Mouse (Mus musculus): Measurements from ENCODE around the gene Mb21d2. TPM values are rescaled to one million over a fixed set of nuclear protein-coding genes. Genes with fewer than 3 reads are reported as not detected.
A peak's percentile ranks its signal among the peaks of the same experiment; 100 is the strongest.

The Mb21d2 gene
- polyA plus RNA-seq (2012; rRNA removed) (11.8 and 15.0 TPM in 2 replicates), polyA plus RNA-seq (2014; fragmentation: Nextera tagmentation; extraction: Ambion mirVana) (9.9 and 11.4 TPM in 2 replicates)

DNA sequence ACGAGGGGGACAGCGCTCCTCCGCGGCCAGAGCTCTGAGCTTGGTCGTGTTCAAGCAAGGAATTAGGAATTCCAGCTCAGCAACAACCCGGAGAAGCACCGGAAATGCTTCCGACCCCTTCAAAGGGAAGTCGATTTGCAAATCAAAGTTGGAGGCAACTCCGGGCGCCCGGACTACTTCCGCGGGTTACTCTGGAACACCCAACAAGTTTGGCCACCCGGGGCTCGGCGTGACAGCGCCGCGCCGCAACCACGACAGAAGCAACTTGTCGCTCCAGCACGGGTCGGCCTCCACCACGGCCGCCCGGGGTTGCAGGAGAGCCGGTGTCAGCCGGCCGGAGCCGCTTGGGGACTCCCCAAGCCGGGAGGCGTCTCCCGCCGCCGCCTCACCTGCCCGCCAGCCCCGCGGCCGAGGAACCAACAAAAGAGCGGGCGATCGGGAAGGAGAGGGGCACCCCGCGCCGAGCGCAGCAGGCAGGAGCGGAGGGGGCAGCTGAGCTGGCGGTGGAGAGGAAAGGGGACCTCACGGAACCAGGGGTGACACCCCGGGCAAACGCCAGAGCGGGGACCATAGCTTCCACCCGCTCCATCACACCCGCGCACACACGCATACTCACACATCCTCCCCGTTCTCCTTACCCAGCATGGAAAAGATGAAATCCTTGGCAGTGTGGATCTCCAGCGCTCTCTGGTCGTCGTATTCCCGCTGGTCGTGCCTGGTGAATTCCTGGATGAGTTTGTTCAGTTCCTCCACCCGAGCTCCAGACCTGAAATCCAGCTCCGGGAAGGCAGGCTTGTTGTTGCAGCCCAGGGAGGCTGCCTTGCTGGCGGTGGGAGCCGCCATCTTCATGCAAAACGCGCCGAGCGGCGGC is at the start of gene Mb21d2:
Gene Mb21d2 (minus strand): TSS at position 859 of the 871 bp plus-strand sequence.
- WGBS: 2% methylated on average over 62 of the region's 73 CpGs
- peak; percentile 60 for ATAC-seq (ENCODE audit: low FRiP score, low read depth)
- H3K9ac ChIP-seq (ENCODE audit: low read depth, low read length, severe bottlenecking): peak within 1 kb of the TSS; percentile 87

DNA sequence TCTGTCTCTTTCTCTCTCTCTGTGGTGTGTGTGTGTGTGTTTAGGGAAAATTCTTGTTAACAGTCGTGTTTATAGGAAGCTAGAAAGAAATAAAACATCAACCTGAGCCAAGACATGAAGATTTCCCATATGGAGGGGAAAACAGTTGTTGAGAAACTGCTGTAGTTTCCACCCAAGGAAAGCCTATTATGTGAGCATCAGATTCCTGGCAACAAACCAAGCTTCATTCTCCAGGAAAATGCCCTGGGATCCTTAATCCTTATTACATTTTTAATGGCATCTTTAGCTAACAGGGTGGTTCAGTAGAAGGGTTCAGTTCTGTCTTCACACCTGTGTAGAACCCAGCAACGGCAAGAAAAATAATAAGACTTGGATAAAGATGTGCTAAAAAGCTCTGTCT is 36.8 kb upstream of the Mb21d2 start:
- DNase-seq (ENCODE audit: low spot score) (peak; percentile 29), ATAC-seq (ENCODE audit: low FRiP score, low read depth) (no peak)
- no peak overlapping the region for H3K4me3 ChIP-seq (replicated peaks; ENCODE audit: low read length)
- H3K36me3 ChIP-seq (ENCODE audit: control insufficient read depth, insufficient read depth, low read length): no peaks in the 10 kb centered on the region
- 47% methylated on average over 2 of the region's 2 CpGs for WGBS
- H3K4me2 ChIP-seq (replicated peaks; ENCODE audit: low read depth, low read length, severe bottlenecking): no peak overlapping the region
- H3K27ac ChIP-seq (replicated peaks; ENCODE audit: low read depth, low read length): no peak overlapping the region
- TF ChIP-seq POLR2A (IDR thresholded peaks at IDR 0.05; ENCODE audit: borderline replicate concordance, extremely low read depth, insufficient read depth, insufficient read length): no peak
- no peaks in the 10 kb centered on the region for H3K4me1 ChIP-seq (ENCODE audit: control insufficient read depth, insufficient read depth, low read length)
- no peak overlapping the region for H3K9ac ChIP-seq (ENCODE audit: low read depth, low read length, severe bottlenecking)
- no peaks in the 10 kb centered on the region for H3K9me3 ChIP-seq (ENCODE audit: control insufficient read depth, low read length)
- H3K27me3 ChIP-seq (ENCODE audit: control insufficient read depth, insufficient read depth, low read length): no peaks in the 10 kb centered on the region

More for the DNA sequence above, at the start of gene Mb21d2:
- peak within 1 kb of the TSS; percentile 81 for H3K4me2 ChIP-seq (replicated peaks; ENCODE audit: low read depth, low read length, severe bottlenecking)
- DNase-seq (ENCODE audit: low spot score): peak; percentile 61
- peak; percentile 8; the same call in 1 of the 2 replicates for TF ChIP-seq POLR2A (IDR thresholded peaks at IDR 0.05; ENCODE audit: borderline replicate concordance, extremely low read depth, insufficient read depth, insufficient read length)
- no peaks in the 10 kb centered on the region for H3K36me3 ChIP-seq (ENCODE audit: control insufficient read depth, insufficient read depth, low read length)
- H3K9me3 ChIP-seq (ENCODE audit: control insufficient read depth, low read length): no peaks in the 10 kb centered on the region
- no peaks in the 10 kb centered on the region for H3K27me3 ChIP-seq (ENCODE audit: control insufficient read depth, insufficient read depth, low read length)
- peak within 1 kb of the TSS; percentile 87 for H3K4me3 ChIP-seq (replicated peaks; ENCODE audit: low read length)
- peaks cover 17% of the 10 kb centered on the region; the same call in 1 of the 2 replicates for H3K4me1 ChIP-seq (ENCODE audit: control insufficient read depth, insufficient read depth, low read length)
- peak within 1 kb of the TSS; percentile 83 for H3K27ac ChIP-seq (replicated peaks; ENCODE audit: low read depth, low read length)

DNA sequence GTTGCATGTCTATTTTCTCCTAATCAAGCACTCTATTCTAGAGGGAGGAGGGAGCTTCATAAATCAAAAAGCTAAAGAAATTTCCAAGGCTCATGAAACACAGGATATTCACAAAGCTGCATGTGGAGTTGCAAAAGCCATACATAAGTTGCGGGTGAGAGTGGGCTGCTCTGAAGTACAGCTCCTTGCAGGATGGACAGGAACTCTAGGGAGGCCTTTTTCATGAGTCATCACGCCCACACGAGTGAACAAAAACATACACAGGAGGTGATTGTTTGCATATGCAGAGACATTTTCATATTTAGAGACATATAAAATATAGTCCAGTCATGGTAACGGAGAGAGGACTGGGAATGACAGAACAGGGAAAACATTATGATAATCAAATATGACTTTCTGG is 34.6 kb upstream of the Mb21d2 start:
- Histone ChIP-seq H3K27me3 (ENCODE audit: control insufficient read depth, insufficient read depth, low read length) (no peaks in the 10 kb centered on the region), H3K9me3 (ENCODE audit: control insufficient read depth, low read length) (no peaks in the 10 kb centered on the region), H3K4me2 (replicated peaks; ENCODE audit: low read depth, low read length, severe bottlenecking) (no peak overlapping the region), H3K4me1 (ENCODE audit: control insufficient read depth, insufficient read depth, low read length) (no peaks in the 10 kb centered on the region), H3K9ac (ENCODE audit: low read depth, low read length, severe bottlenecking) (no peak overlapping the region), H3K36me3 (ENCODE audit: control insufficient read depth, insufficient read depth, low read length) (no peaks in the 10 kb centered on the region), H3K4me3 (replicated peaks; ENCODE audit: low read length) (no peak overlapping the region), H3K27ac (replicated peaks; ENCODE audit: low read depth, low read length) (no peak overlapping the region)
- ATAC-seq (ENCODE audit: low FRiP score, low read depth): no peak
- WGBS: 79% methylated on average over 4 of the region's 4 CpGs
- DNase-seq (ENCODE audit: low spot score): no peak
- no peak for TF ChIP-seq POLR2A (IDR thresholded peaks at IDR 0.05; ENCODE audit: borderline replicate concordance, extremely low read depth, insufficient read depth, insufficient read length)

DNA sequence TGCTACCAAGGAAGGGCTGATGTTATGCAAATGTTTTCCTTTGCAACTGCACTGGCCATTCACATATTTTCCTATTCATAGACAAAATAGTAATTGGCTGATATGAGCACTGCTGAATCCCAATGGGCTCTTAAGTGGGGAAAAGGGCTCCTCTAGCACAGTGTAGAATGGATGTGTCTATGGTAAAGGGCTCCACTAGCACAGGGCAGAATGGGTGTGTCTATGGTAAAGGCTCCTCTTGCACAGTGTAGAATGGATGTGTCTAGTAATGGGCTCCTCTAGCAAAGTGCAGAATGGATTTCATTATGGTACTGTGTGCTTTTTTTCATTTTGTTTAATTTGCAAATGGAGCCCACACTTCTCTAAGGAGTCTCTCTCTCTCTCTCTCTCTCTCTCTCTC is 33.5 kb upstream of the Mb21d2 start:
- Histone ChIP-seq H3K4me2 (replicated peaks; ENCODE audit: low read depth, low read length, severe bottlenecking) (no peak overlapping the region), H3K36me3 (ENCODE audit: control insufficient read depth, insufficient read depth, low read length) (no peaks in the 10 kb centered on the region), H3K4me3 (replicated peaks; ENCODE audit: low read length) (no peak overlapping the region), H3K9ac (ENCODE audit: low read depth, low read length, severe bottlenecking) (no peak overlapping the region), H3K27ac (replicated peaks; ENCODE audit: low read depth, low read length) (no peak overlapping the region), H3K4me1 (ENCODE audit: control insufficient read depth, insufficient read depth, low read length) (no peaks in the 10 kb centered on the region), H3K27me3 (ENCODE audit: control insufficient read depth, insufficient read depth, low read length) (no peaks in the 10 kb centered on the region), H3K9me3 (ENCODE audit: control insufficient read depth, low read length) (no peaks in the 10 kb centered on the region)
- TF ChIP-seq POLR2A (IDR thresholded peaks at IDR 0.05; ENCODE audit: borderline replicate concordance, extremely low read depth, insufficient read depth, insufficient read length): no peak
- DNase-seq (ENCODE audit: low spot score) (no peak), ATAC-seq (ENCODE audit: low FRiP score, low read depth) (no peak)

DNA sequence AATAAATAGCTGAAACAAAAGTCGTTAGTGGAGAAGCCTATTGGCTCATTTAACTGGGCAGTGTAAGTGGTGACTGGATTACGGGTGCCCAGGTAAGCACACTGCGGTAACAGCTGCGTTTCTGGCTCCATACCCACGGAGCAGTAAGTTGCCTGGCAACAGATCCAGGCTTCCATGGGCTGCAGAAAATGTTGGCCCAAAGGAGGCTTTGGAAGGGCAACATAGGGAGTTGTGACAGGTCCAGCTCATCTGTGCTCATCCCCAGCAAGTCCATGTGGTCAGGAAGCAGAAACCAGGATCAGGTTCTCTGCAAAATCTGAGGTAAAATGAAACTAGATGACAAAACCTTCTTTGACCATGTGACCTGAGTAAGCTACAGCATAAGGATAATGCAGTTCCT is 20.3 kb upstream of the Mb21d2 start:
- Histone ChIP-seq H3K4me2 (replicated peaks; ENCODE audit: low read depth, low read length, severe bottlenecking) (no peak overlapping the region), H3K9ac (ENCODE audit: low read depth, low read length, severe bottlenecking) (no peak overlapping the region), H3K4me3 (replicated peaks; ENCODE audit: low read length) (no peak overlapping the region), H3K36me3 (ENCODE audit: control insufficient read depth, insufficient read depth, low read length) (no peaks in the 10 kb centered on the region), H3K4me1 (ENCODE audit: control insufficient read depth, insufficient read depth, low read length) (no peaks in the 10 kb centered on the region), H3K27ac (replicated peaks; ENCODE audit: low read depth, low read length) (no peak overlapping the region), H3K27me3 (ENCODE audit: control insufficient read depth, insufficient read depth, low read length) (no peaks in the 10 kb centered on the region), H3K9me3 (ENCODE audit: control insufficient read depth, low read length) (no peaks in the 10 kb centered on the region)
- no peak for DNase-seq (ENCODE audit: low spot score)
- ATAC-seq (ENCODE audit: low FRiP score, low read depth): no peak
- WGBS: 71% methylated on average over 5 of the region's 5 CpGs
- TF ChIP-seq POLR2A (IDR thresholded peaks at IDR 0.05; ENCODE audit: borderline replicate concordance, extremely low read depth, insufficient read depth, insufficient read length): no peak
